Mouse (Mus musculus) liver, embryonic 16.5 days (tissue): Measurements from ENCODE around the gene Ctns. TPM values are rescaled to one million over a fixed set of nuclear protein-coding genes. Genes with fewer than 3 reads are reported as not detected.

Source experiments
- ATAC-seq: fragments of 200-750 bp; cut with Nextera tagmentation; 2 replicates; pipeline ENCODE4 v1.8.0; 2017; ENCODE audit warnings: low read depth, mild to moderate bottlenecking, moderate number of reproducible peaks, moderate library complexity
- H3K27ac ChIP-seq: fragments of 300-500 bp; sonication (generic); 2 replicates; pipeline ENCODE4 v1.5.1; 2014; ENCODE audit warnings: mild to moderate bottlenecking, low read length
- H3K27me3 ChIP-seq: fragments of 300-500 bp; sonication (generic); 2 replicates; pipeline ENCODE4 v1.6.1; 2014; ENCODE audit warnings: low read depth, low read length, mixed read lengths; ENCODE audit not compliant: control insufficient read depth, insufficient read depth
- H3K36me3 ChIP-seq: fragments of 300-500 bp; sonication (generic); 2 replicates; pipeline ENCODE4 v1.6.1; 2014; ENCODE audit warnings: mild to moderate bottlenecking; ENCODE audit not compliant: control insufficient read depth, insufficient read depth
- H3K4me1 ChIP-seq: fragments of 300-500 bp; sonication (generic); 2 replicates; pipeline ENCODE4 v1.6.1; 2014; ENCODE audit warnings: low read depth, low read length, mixed read lengths; ENCODE audit not compliant: control insufficient read depth
- H3K4me2 ChIP-seq: fragments of 300-500 bp; sonication (generic); 2 replicates; pipeline ENCODE4 v1.6.1; 2014; ENCODE audit warnings: low read depth, low read length, mixed read lengths
- H3K4me3 ChIP-seq: fragments of 300-500 bp; sonication (generic); 2 replicates; pipeline ENCODE4 v1.5.1; 2014; ENCODE audit warnings: low read depth, mild to moderate bottlenecking, low read length
- H3K9ac ChIP-seq: fragments of 300-500 bp; sonication (generic); 2 replicates; pipeline ENCODE4 v1.6.1; 2014; ENCODE audit warnings: low read depth, low read length
- H3K9me3 ChIP-seq: fragments of 300-500 bp; sonication (generic); replicated peaks from 2 replicates; pipeline ENCODE4 v1.6.1; 2016; ENCODE audit warnings: low read length; ENCODE audit not compliant: control insufficient read depth
- WGBS: fragments of 180-500 bp; shearing (Covaris S2); extraction: QIAGEN DNeasy Blood & Tissue Kit; methylation state at CpG from one replicate; pipeline ENCODE4 v1.1.7; 2014; ENCODE audit not compliant: insufficient replicate concordance; 5-methylcytosine and 5-hydroxymethylcytosine counted together
- polyA plus RNA-seq: library from polyadenylated mRNA; unstranded; fragments of >200 nt; fragmentation: Nextera tagmentation; extraction: Ambion mirVana; gene quantifications from 2 replicates; pipeline ENCODE4 v1.2.1, GENCODE M21; 2015

Gene Ctns
- polyA plus RNA-seq, 1 experiment from 2014 or later, result 8.6 TPM

- 16% methylated on average over 2 of the region's 2 CpGs for WGBS
- Histone ChIP-seq H3K4me2 (peak overlapping the region; percentile 95), H3K4me3 (peak overlapping the region; percentile 95), H3K36me3 (peaks cover 2% of the 10 kb centered on the region), H3K9me3 (no peaks in the 10 kb centered on the region), H3K27me3 (no peaks in the 10 kb centered on the region), H3K9ac (peak overlapping the region; percentile 84), H3K27ac (no peak overlapping the region), H3K4me1 (peaks cover 28% of the 10 kb centered on the region)
- ATAC-seq, result no peak
Observed at GRCm38 (mm10) chr11:73177895-73178294, 20.9 kb downstream of the Ctns start.

- Histone ChIP-seq H3K9ac (peak overlapping the region; percentile 84), H3K27me3 (no peaks in the 10 kb centered on the region), H3K4me3 (peak overlapping the region; percentile 95), H3K4me1 (peaks cover 29% of the 10 kb centered on the region), H3K27ac (peak overlapping the region; percentile 84), H3K4me2 (peak overlapping the region; percentile 95), H3K36me3 (peaks cover 2% of the 10 kb centered on the region), H3K9me3 (no peaks in the 10 kb centered on the region)
- WGBS, result under 1% methylated on average over 28 of the region's 28 CpGs
- ATAC-seq, result peak; percentile 43
Observed at GRCm38 (mm10) chr11:73177509-73177875, 21.4 kb downstream of the Ctns start.

GRCm38 (mm10) chr11:73176608-73177508, 22.0 kb downstream of the Ctns start, which contains the start of the genes Emc6 and Tax1bp3:
Gene Emc6 (minus strand): TSS chr11:73177037.
Gene Tax1bp3 (plus strand): TSS chr11:73177083.
- no peaks in the 10 kb centered on the region for H3K27me3 ChIP-seq
- under 1% methylated on average over 79 of the region's 81 CpGs for WGBS
- peak within 1 kb of the TSS; percentile 91 for H3K9ac ChIP-seq
- H3K9me3 ChIP-seq, result no peaks in the 10 kb centered on the region
- peak within 1 kb of the TSS; percentile 95 for H3K4me3 ChIP-seq
- peak; percentile 97 for ATAC-seq
- peaks cover 32% of the 10 kb centered on the region for H3K4me1 ChIP-seq
- peak within 1 kb of the TSS; percentile 95 for H3K4me2 ChIP-seq
- H3K36me3 ChIP-seq, result peaks cover 2% of the 10 kb centered on the region
- peak within 1 kb of the TSS; percentile 84 for H3K27ac ChIP-seq

- Histone ChIP-seq H3K9ac (peak overlapping the region; percentile 91), H3K27me3 (no peaks in the 10 kb centered on the region), H3K36me3 (peaks cover 2% of the 10 kb centered on the region), H3K27ac (peak overlapping the region; percentile 81), H3K9me3 (no peaks in the 10 kb centered on the region), H3K4me1 (peaks cover 35% of the 10 kb centered on the region), H3K4me2 (peak overlapping the region; percentile 80), H3K4me3 (peak overlapping the region; percentile 95)
- 1% methylated on average over 15 of the region's 15 CpGs for WGBS
- no peak for ATAC-seq
Observed at GRCm38 (mm10) chr11:73176186-73176585, 22.7 kb downstream of the Ctns start.

GRCm38 (mm10) chr11:73175612-73176011, 23.2 kb downstream of the Ctns start:
- 31% methylated on average over 8 of the region's 8 CpGs for WGBS
- Histone ChIP-seq H3K27ac (peak overlapping the region; percentile 81), H3K9me3 (no peaks in the 10 kb centered on the region), H3K9ac (peak overlapping the region; percentile 91), H3K36me3 (peaks cover 2% of the 10 kb centered on the region), H3K4me3 (peak overlapping the region; percentile 95), H3K27me3 (no peaks in the 10 kb centered on the region), H3K4me2 (peak overlapping the region; percentile 80), H3K4me1 (peaks cover 35% of the 10 kb centered on the region)
- 0 out of 2 replicates have a peak, but pooled peaks have one; percentile 7 for ATAC-seq

GRCm38 (mm10) chr11:73172186-73172585, 26.7 kb downstream of the Ctns start:
- H3K9ac ChIP-seq, result no peak overlapping the region
- no peak overlapping the region for H3K4me2 ChIP-seq
- no peak overlapping the region for H3K27ac ChIP-seq
- 60% methylated on average over 5 of the region's 5 CpGs for WGBS
- no peaks in the 10 kb centered on the region for H3K27me3 ChIP-seq
- ATAC-seq, result no peak
- H3K4me3 ChIP-seq, result no peak overlapping the region
- H3K4me1 ChIP-seq, result peaks cover 22% of the 10 kb centered on the region
- no peaks in the 10 kb centered on the region for H3K9me3 ChIP-seq
- H3K36me3 ChIP-seq, result peaks cover 2% of the 10 kb centered on the region

GRCm38 (mm10) chr11:73169231-73169630, 29.6 kb downstream of the Ctns start:
- no peak overlapping the region for H3K9ac ChIP-seq
- no peaks in the 10 kb centered on the region for H3K27me3 ChIP-seq
- H3K4me2 ChIP-seq, result no peak overlapping the region
- 0 out of 2 replicates have a peak, but pooled peaks have one; percentile 23 for ATAC-seq
- H3K27ac ChIP-seq, result no peak overlapping the region
- peaks cover 7% of the 10 kb centered on the region for H3K4me1 ChIP-seq
- no peaks in the 10 kb centered on the region for H3K36me3 ChIP-seq
- H3K4me3 ChIP-seq, result no peak overlapping the region
- 46% methylated on average over 4 of the region's 4 CpGs for WGBS
- no peaks in the 10 kb centered on the region for H3K9me3 ChIP-seq

- Histone ChIP-seq H3K9me3 (no peaks in the 10 kb centered on the region), H3K4me1 (peaks cover 7% of the 10 kb centered on the region), H3K9ac (no peak overlapping the region), H3K4me3 (no peak overlapping the region), H3K27me3 (no peaks in the 10 kb centered on the region), H3K36me3 (no peaks in the 10 kb centered on the region), H3K4me2 (no peak overlapping the region), H3K27ac (no peak overlapping the region)
- 77% methylated on average over 6 of the region's 6 CpGs for WGBS
- ATAC-seq, result no peak
Observed at GRCm38 (mm10) chr11:73168576-73168975, 30.3 kb downstream of the Ctns start.

GRCm38 (mm10) chr11:73168071-73168470, 30.8 kb downstream of the Ctns start:
- H3K4me2 ChIP-seq, result no peak overlapping the region
- no peak overlapping the region for H3K27ac ChIP-seq
- peaks cover 7% of the 10 kb centered on the region for H3K4me1 ChIP-seq
- no peak for ATAC-seq
- H3K4me3 ChIP-seq, result no peak overlapping the region
- 73% methylated on average over 8 of the region's 8 CpGs for WGBS
- no peaks in the 10 kb centered on the region for H3K36me3 ChIP-seq
- no peaks in the 10 kb centered on the region for H3K27me3 ChIP-seq
- no peaks in the 10 kb centered on the region for H3K9me3 ChIP-seq
- H3K9ac ChIP-seq, result no peak overlapping the region
